Mouse (Mus musculus): ENCODE data around the gene Olfr623.

The Olfr623 gene

DNA sequence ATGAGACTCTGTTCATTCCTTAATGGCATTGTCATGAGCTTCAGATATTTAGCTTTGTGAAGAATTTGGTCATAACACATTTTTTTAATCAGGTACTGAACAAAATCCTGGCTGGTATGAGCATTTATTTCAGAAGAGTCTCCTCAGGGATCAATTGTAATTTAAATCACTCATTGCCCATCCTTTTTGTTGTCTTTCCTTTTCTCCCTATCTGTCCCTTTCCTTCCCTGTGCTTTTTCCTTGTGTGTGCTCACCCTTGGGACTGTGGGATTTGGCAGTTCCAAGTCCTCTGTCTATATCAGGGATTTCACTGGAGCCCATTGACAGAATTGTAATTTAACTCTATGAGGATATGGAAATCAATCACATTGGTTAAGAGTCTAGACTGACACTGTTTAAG is at the start of gene Olfr623:
TSS of gene Olfr623 (minus strand) at position 101 of the 400 bp plus-strand sequence.
- no peak for DNase-seq (ENCODE audit: low spot score)

DNA sequence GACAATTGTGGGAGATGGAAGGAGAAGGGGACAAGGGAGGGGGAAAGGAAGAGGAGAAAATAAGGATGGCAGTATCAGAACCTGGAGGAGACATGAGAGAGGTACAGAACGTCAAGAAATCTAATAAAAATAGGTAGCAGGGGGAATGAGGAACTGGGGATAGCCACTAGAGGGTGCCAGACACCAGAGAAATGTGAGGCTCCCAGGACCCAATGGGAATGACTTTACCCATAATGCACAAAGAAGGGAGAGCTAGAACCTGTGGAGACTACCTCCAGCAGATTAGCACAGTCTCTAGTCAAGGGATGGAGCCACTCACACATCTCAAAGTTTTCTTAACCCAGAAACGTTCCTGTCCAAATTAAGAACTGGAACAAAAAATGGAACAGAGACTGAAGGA is 48.5 kb upstream of the Olfr623 start:
- DNase-seq (ENCODE audit: low spot score) = no peak

DNA sequence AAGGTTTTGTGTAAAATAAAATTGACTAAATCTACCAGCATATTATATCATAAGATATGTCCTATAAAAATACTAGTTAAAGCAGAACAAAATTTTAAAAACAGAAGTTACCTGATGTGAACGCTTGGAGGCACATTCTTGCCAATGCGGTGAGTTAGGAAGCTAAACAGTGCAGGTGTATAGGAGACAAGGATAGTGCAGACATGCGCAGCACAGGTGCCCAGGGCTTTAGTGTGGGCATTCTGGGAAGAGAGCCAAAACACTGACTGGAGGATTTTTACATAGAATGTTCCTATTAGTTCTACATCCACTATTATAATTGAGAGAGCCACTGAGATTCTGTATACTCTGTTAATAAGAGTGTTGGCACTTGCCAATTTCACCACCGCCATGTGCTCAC is 36.0 kb upstream of the Olfr623 start:
- DNase-seq (ENCODE audit: low spot score) = no peak

DNA sequence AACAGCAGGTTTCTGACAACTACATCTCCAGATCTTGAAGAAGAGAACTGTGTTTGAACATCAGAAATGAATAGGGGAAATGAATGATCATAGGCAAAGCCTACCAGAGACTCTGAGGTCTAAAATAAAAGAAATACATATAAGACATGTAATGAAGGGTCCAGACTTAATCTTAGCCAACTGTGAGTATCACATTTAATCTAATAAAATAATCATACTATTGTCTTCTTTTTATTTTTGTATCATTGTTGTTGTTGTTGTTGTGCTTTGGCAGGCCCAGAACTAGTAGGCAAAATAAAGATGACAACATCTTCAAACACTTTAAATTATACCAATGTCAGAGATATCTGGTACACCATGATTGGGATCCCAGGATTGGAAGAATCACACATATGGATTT is 18.9 kb upstream of the Olfr623 start, which contains the start of gene Olfr625-ps1:
TSS of gene Olfr625-ps1 (plus strand) at position 301 of the 400 bp plus-strand sequence.
- no peak for DNase-seq (ENCODE audit: low spot score)

DNA sequence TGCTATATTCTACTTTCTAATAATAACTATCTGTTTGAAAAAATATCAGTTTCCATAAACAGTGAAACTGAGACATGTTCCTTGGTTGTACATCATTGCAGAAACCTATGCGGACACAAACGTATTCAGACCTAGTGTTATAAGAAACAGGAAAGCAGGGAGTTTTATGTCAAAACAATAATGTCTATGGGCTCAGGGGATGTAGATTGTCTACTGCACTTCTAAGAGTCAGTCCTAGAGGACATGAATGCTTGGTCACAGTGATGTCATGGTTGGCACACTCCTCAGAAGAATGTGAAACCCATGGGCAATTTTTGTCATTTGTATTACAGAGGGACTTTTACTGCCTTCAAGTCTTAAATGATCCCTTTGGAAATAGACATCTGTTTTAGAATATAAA is 7.6 kb upstream of the Olfr623 start, which contains the start of gene Olfr624:
TSS of gene Olfr624 (minus strand) at position 101 of the 400 bp plus-strand sequence.
- DNase-seq (ENCODE audit: low spot score) = no peak

DNA sequence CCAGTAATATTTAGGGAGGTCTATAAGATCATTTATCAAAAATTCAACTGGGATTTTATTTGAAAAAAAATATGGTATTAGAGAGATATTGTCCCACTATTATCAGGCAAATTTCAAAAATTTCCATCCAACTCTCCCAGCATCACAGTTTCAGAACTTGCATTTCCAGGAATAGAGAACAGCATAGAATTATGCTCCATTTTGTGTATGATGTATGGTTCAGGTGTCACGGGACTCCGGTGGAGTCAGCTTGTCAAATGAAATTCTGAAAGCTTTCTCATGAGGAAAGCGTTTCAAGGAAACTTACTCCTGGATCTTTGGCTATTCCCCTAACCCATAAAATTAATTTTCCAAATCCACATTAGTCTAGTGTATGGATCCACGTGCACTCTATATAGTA is 19.4 kb downstream of the Olfr623 start:
- no peak for DNase-seq (ENCODE audit: low spot score)

DNA sequence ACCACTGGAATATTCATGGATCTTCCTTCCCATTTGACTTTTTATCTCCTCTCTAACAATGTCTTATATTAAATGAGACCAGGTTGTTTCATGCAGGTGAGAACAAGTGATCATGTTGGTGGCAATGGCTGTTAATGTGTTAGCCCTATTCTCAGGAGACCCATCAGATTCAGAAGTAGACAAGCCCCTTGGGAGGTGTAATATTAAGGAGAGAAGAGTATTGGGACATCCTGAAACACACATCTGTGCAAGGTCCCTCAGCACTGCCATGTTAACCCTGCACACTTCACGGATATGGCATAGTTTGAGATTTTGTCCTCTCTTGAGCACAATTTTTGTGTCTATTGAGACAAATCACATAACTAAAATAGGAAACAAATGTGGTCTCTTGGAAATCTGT is 20.9 kb downstream of the Olfr623 start, which contains the start of gene Olfr622:
TSS of gene Olfr622 (minus strand) at position 101 of the 400 bp plus-strand sequence.
- DNase-seq (ENCODE audit: low spot score) = no peak

DNA sequence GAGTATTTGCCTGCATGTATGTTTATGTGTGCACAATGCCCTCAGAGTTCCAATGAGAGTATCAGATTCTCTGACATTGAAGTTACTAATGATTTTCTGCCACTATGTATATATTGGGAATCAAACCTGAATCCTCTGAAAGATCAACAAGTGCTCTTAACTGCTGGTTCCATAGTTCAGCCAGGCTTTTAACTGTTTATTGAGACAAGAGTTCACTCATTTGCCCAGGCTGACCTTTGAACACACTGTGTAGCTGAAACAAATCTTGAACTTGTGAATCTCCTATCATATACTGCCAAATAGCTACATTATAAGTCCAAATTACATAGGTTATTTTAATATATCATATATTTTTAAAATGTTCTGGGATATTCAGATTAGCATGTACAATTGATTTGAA is 26.7 kb downstream of the Olfr623 start:
- no peak for DNase-seq (ENCODE audit: low spot score)

DNA sequence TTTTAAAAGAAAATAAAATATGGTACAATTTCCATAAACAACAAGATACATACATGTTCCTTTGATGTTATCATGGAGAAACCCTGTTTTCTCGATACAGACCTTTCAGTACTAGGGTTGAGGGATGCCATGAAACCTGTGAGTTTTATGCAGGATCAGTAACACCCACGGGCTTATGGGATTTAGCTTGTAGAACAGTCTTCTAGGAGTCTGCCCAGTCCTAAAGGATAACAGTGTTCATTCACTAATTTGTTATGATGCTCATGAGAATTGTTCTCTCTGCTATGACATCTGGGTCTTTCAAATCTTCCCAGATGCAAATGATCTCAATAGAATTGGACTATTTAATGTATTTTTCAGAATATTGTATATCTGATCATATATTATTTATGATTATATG is 51.1 kb downstream of the Olfr623 start, which contains the start of gene Olfr620:
TSS of gene Olfr620 (minus strand) at position 101 of the 400 bp plus-strand sequence.
- DNase-seq (ENCODE audit: low spot score) = no peak

Measured in ovary, postnatal 36 days (tissue).